Mouse (Mus musculus): Measurements from ENCODE around the gene Mboat1. TPM values are rescaled to one million over a fixed set of nuclear protein-coding genes. Genes with fewer than 3 reads are reported as not detected.
A peak's percentile ranks its signal among the peaks of the same experiment; 100 is the strongest.

Mboat1 gene
- polyA plus RNA-seq, 1 experiment from 2014 or later = 98.7 TPM

- 97% methylated on average over 2 of the region's 2 CpGs for WGBS
- H3K4me2 ChIP-seq (replicated peaks; ENCODE audit: low read depth) = no peak overlapping the region
Observed at GRCm38 (mm10) chr13:30200737-30201136, 64.4 kb downstream of the Mboat1 start.

GRCm38 (mm10) chr13:30203018-30203417 lies 66.7 kb downstream of the Mboat1 start:
- WGBS = 58% methylated on average over 2 of the region's 2 CpGs
- Histone ChIP-seq H3K27me3 (ENCODE audit: control insufficient read depth, insufficient read depth, low read length) (no peaks in the 10 kb centered on the region), H3K9me3 (ENCODE audit: control insufficient read depth, low read length) (no peaks in the 10 kb centered on the region), H3K36me3 (ENCODE audit: control insufficient read depth, insufficient read depth, low read length) (no peaks in the 10 kb centered on the region), H3K9ac (ENCODE audit: low read length) (no peak overlapping the region), H3K4me2 (replicated peaks; ENCODE audit: low read depth) (no peak overlapping the region), H3K4me1 (replicated peaks; ENCODE audit: control insufficient read depth, insufficient read depth) (no peaks in the 10 kb centered on the region), H3K4me3 (ENCODE audit: low read depth, low read length) (no peak overlapping the region), H3K27ac (replicated peaks) (no peak overlapping the region)
- no peak for TF ChIP-seq EP300 (optimal IDR thresholded peaks at IDR 0.05)
- no peak for TF ChIP-seq CTCF (IDR thresholded peaks at IDR 0.05; ENCODE audit: low read depth)
- peak; percentile 89 for ATAC-seq (ENCODE audit: low FRiP score, low TSS enrichment)
- peak; percentile 42 for DNase-seq (ENCODE audit: low spot score)

More at GRCm38 (mm10) chr13:30200737-30201136, 64.4 kb downstream of the Mboat1 start:
- ATAC-seq (ENCODE audit: low FRiP score, low TSS enrichment) (no peak), DNase-seq (ENCODE audit: low spot score) (no peak)
- TF ChIP-seq EP300 (optimal IDR thresholded peaks at IDR 0.05) (no peak), CTCF (IDR thresholded peaks at IDR 0.05; ENCODE audit: low read depth) (no peak)
- no peak overlapping the region for H3K27ac ChIP-seq (replicated peaks)
- no peaks in the 10 kb centered on the region for H3K27me3 ChIP-seq (ENCODE audit: control insufficient read depth, insufficient read depth, low read length)
- H3K9ac ChIP-seq (ENCODE audit: low read length) = no peak overlapping the region
- no peaks in the 10 kb centered on the region for H3K9me3 ChIP-seq (ENCODE audit: control insufficient read depth, low read length)
- H3K36me3 ChIP-seq (ENCODE audit: control insufficient read depth, insufficient read depth, low read length) = no peaks in the 10 kb centered on the region
- no peak overlapping the region for H3K4me3 ChIP-seq (ENCODE audit: low read depth, low read length)
- no peaks in the 10 kb centered on the region for H3K4me1 ChIP-seq (replicated peaks; ENCODE audit: control insufficient read depth, insufficient read depth)

DNA sequence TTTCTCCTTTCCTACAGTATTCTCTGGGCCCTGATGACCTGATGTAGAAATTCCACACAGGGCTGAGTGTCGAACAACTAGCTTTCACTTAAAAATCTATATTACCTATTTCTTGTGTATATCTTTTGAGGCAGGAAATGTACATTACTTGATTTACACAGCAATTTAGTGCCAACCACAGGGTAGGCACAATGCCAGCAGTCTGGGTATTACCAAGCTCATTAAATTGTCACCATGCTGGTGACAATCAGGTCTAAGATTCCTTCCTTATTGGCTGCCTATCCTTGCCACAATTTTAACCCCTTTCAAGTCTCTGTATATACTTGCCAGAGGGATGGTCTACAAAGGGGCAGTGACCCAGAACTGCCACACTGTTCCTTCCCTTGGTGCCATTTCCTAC lies 71.9 kb downstream of the Mboat1 start:
- Histone ChIP-seq H3K4me1 (replicated peaks; ENCODE audit: control insufficient read depth, insufficient read depth) (no peaks in the 10 kb centered on the region), H3K9ac (ENCODE audit: low read length) (no peak overlapping the region), H3K27ac (replicated peaks) (no peak overlapping the region), H3K4me3 (ENCODE audit: low read depth, low read length) (no peak overlapping the region), H3K36me3 (ENCODE audit: control insufficient read depth, insufficient read depth, low read length) (no peaks in the 10 kb centered on the region), H3K9me3 (ENCODE audit: control insufficient read depth, low read length) (no peaks in the 10 kb centered on the region), H3K27me3 (ENCODE audit: control insufficient read depth, insufficient read depth, low read length) (no peaks in the 10 kb centered on the region), H3K4me2 (replicated peaks; ENCODE audit: low read depth) (no peak overlapping the region)
- no peak for TF ChIP-seq EP300 (optimal IDR thresholded peaks at IDR 0.05)
- no peak for TF ChIP-seq CTCF (IDR thresholded peaks at IDR 0.05; ENCODE audit: low read depth)
- DNase-seq (ENCODE audit: low spot score) (no peak), ATAC-seq (ENCODE audit: low FRiP score, low TSS enrichment) (no peak)
- 70% methylated on average over 1 of the region's 1 CpGs for WGBS

- no peak overlapping the region for H3K4me3 ChIP-seq (ENCODE audit: low read depth, low read length)
- H3K9ac ChIP-seq (ENCODE audit: low read length) = no peak overlapping the region
- no peaks in the 10 kb centered on the region for H3K36me3 ChIP-seq (ENCODE audit: control insufficient read depth, insufficient read depth, low read length)
- WGBS = 73% methylated on average over 9 of the region's 9 CpGs
- DNase-seq (ENCODE audit: low spot score) (no peak), ATAC-seq (ENCODE audit: low FRiP score, low TSS enrichment) (no peak)
- no peaks in the 10 kb centered on the region for H3K4me1 ChIP-seq (replicated peaks; ENCODE audit: control insufficient read depth, insufficient read depth)
- H3K4me2 ChIP-seq (replicated peaks; ENCODE audit: low read depth) = no peak overlapping the region
- TF ChIP-seq EP300 (optimal IDR thresholded peaks at IDR 0.05) = no peak
- TF ChIP-seq CTCF (IDR thresholded peaks at IDR 0.05; ENCODE audit: low read depth) = no peak
- no peak overlapping the region for H3K27ac ChIP-seq (replicated peaks)
- no peaks in the 10 kb centered on the region for H3K27me3 ChIP-seq (ENCODE audit: control insufficient read depth, insufficient read depth, low read length)
- no peaks in the 10 kb centered on the region for H3K9me3 ChIP-seq (ENCODE audit: control insufficient read depth, low read length)
Observed at GRCm38 (mm10) chr13:30213276-30213675, 77.0 kb downstream of the Mboat1 start.

DNA sequence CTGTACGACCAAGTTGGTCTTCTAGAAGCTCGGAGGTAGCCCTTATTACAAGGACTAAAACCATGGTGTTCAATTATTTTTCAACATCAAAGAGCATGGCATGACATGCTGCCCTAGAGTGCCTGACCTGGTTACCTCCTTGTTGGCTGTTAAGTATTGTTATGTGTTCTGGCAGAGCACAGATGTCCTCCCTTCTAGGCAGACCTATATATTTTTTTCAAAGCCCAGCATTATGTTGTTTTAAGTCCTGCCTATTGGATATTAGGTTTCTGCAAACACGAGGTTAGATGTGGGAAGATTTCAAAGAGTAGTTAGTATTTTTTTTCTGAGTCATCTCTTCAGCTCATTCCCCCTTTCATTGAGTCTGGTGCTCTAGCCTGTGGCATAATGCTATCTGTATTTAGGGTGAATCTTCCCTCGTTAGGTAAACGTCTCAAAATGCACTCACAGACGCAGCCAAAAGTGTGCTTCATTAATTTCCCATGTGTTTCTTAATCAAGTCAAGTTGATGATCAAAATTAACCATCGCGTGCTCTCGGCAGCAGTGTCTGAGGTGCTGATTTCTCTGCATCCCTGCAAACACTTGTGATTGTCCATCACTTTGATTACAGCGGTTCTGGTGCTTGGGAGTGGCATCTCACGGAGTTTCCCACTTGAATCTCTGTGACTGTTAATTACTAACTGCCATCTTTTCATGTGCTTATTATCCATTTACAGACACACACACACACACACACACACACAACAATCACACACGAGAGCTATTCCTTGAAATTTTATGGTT lies 81.5 kb downstream of the Mboat1 start:
- H3K36me3 ChIP-seq (ENCODE audit: control insufficient read depth, insufficient read depth, low read length) = no peaks in the 10 kb centered on the region
- no peak overlapping the region for H3K4me2 ChIP-seq (replicated peaks; ENCODE audit: low read depth)
- H3K9ac ChIP-seq (ENCODE audit: low read length) = no peak overlapping the region
- no peak for TF ChIP-seq CTCF (IDR thresholded peaks at IDR 0.05; ENCODE audit: low read depth)
- no peak for TF ChIP-seq EP300 (optimal IDR thresholded peaks at IDR 0.05)
- no peaks in the 10 kb centered on the region for H3K27me3 ChIP-seq (ENCODE audit: control insufficient read depth, insufficient read depth, low read length)
- ATAC-seq (ENCODE audit: low FRiP score, low TSS enrichment) = no peak
- 84% methylated on average over 12 of the region's 12 CpGs for WGBS
- no peaks in the 10 kb centered on the region for H3K4me1 ChIP-seq (replicated peaks; ENCODE audit: control insufficient read depth, insufficient read depth)
- no peak overlapping the region for H3K27ac ChIP-seq (replicated peaks)
- no peak overlapping the region for H3K4me3 ChIP-seq (ENCODE audit: low read depth, low read length)
- H3K9me3 ChIP-seq (ENCODE audit: control insufficient read depth, low read length) = no peaks in the 10 kb centered on the region
- no peak for DNase-seq (ENCODE audit: low spot score)

DNA sequence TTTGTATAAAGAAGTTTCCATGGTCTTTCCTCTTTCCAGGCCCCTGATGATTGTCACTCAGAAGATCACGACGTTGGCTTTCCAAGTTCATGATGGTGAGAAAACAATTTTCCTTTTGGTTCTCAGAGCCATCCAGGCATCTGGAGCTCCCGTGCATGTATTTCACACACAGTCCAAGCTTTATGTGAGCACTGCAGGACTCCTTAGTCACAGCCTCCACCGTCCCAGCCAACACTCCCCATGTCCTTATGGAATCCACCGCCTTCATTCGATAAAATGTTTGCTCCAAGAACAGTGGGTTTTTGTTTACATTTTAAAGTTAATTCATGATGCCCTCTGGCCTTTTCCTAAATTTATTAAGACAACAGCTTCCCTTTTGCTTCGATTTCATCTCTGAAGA lies 83.3 kb downstream of the Mboat1 start:
- ATAC-seq (ENCODE audit: low FRiP score, low TSS enrichment) (no peak), DNase-seq (ENCODE audit: low spot score) (no peak)
- Histone ChIP-seq H3K4me2 (replicated peaks; ENCODE audit: low read depth) (no peak overlapping the region), H3K9me3 (ENCODE audit: control insufficient read depth, low read length) (no peaks in the 10 kb centered on the region), H3K9ac (ENCODE audit: low read length) (no peak overlapping the region), H3K27me3 (ENCODE audit: control insufficient read depth, insufficient read depth, low read length) (no peaks in the 10 kb centered on the region), H3K36me3 (ENCODE audit: control insufficient read depth, insufficient read depth, low read length) (peaks cover 5% of the 10 kb centered on the region; the same call in 1 of the 2 replicates), H3K4me1 (replicated peaks; ENCODE audit: control insufficient read depth, insufficient read depth) (no peaks in the 10 kb centered on the region), H3K4me3 (ENCODE audit: low read depth, low read length) (no peak overlapping the region), H3K27ac (replicated peaks) (no peak overlapping the region)
- WGBS = 69% methylated on average over 7 of the region's 7 CpGs
- no peak for TF ChIP-seq EP300 (optimal IDR thresholded peaks at IDR 0.05)
